Mouse (Mus musculus) hindbrain, postnatal 0 days (tissue): ENCODE data around the gene Hsf2bp. TPM values are rescaled to one million over a fixed set of nuclear protein-coding genes. Genes with fewer than 3 reads are reported as not detected.
A peak's percentile ranks its signal among the peaks of the same experiment; 100 is the strongest.

Source experiments
- ATAC-seq: fragments of 200-750 bp; cut with Nextera tagmentation; 2 replicates; pipeline ENCODE4 v1.8.0; 2017; ENCODE audit warnings: mild to moderate bottlenecking, moderate TSS enrichment, moderate library complexity
- DNase-seq: peaks from one replicate; pipeline ENCODE4 v3.0.0-alpha.2; 2015; ENCODE audit warnings: low spot score
- H3K27ac ChIP-seq: fragments of 300-500 bp; sonication (generic); 2 replicates; pipeline ENCODE4 v1.5.1; 2014; ENCODE audit warnings: mild to moderate bottlenecking
- H3K27me3 ChIP-seq: fragments of 300-500 bp; sonication (generic); 2 replicates; pipeline ENCODE4 v1.6.1; 2014; ENCODE audit warnings: low read length, mixed read lengths; ENCODE audit not compliant: insufficient read depth
- H3K36me3 ChIP-seq: fragments of 300-500 bp; sonication (generic); 2 replicates; pipeline ENCODE4 v1.6.1; 2014; ENCODE audit warnings: low read length, mixed read lengths; ENCODE audit not compliant: insufficient read depth
- H3K4me1 ChIP-seq: fragments of 300-500 bp; sonication (generic); 2 replicates; pipeline ENCODE4 v1.6.1; 2014; ENCODE audit warnings: antibody characterized with exemption, low read length, mixed read lengths; ENCODE audit not compliant: insufficient read depth
- H3K4me2 ChIP-seq: fragments of 300-500 bp; sonication (generic); 2 replicates; pipeline ENCODE4 v1.6.1; 2014; ENCODE audit warnings: low read depth, mild to moderate bottlenecking, low read length, moderate library complexity, mixed read lengths
- H3K4me3 ChIP-seq: fragments of 300-500 bp; sonication (generic); 2 replicates; pipeline ENCODE4 v1.5.1; 2014; ENCODE audit warnings: low read length
- H3K9ac ChIP-seq: fragments of 300-500 bp; sonication (generic); replicated peaks from 2 replicates; pipeline ENCODE4 v1.6.1; 2014; ENCODE audit warnings: mild to moderate bottlenecking, low read length, moderate library complexity, mixed read lengths
- H3K9me3 ChIP-seq: fragments of 300-500 bp; sonication (generic); 2 replicates; pipeline ENCODE4 v1.6.1; 2016; ENCODE audit warnings: low read length, mixed read lengths
- CTCF ChIP-seq: IDR thresholded peaks from 2 replicates; pipeline ENCODE4 v1.5.1; 2016; ENCODE audit warnings: antibody characterized with exemption, control low read depth, low read depth
- WGBS: fragments of 180-500 bp; shearing (Covaris S2); extraction: QIAGEN DNeasy Blood & Tissue Kit; methylation state at CpG from one replicate; pipeline ENCODE4 v1.1.7; 2014; 5-methylcytosine and 5-hydroxymethylcytosine counted together
- polyA plus RNA-seq: library from polyadenylated mRNA; unstranded; fragments of >200 nt; fragmentation: Nextera tagmentation; extraction: Ambion mirVana; gene quantifications from 2 replicates; pipeline ENCODE4 v1.2.1, GENCODE M21; 2015
- total RNA-seq: library from RNA; depleted of rRNA; stranded (reverse); fragments of >200 nt; gene quantifications from 2 replicates; pipeline ENCODE4 v1.2.3, GENCODE M21; 2014; rRNA removed

The Hsf2bp gene
- total RNA-seq: 0.84 TPM in 1 of 2 replicates, not detected in the other
- polyA plus RNA-seq: 0.55 and 0.58 TPM in 2 replicates

DNA sequence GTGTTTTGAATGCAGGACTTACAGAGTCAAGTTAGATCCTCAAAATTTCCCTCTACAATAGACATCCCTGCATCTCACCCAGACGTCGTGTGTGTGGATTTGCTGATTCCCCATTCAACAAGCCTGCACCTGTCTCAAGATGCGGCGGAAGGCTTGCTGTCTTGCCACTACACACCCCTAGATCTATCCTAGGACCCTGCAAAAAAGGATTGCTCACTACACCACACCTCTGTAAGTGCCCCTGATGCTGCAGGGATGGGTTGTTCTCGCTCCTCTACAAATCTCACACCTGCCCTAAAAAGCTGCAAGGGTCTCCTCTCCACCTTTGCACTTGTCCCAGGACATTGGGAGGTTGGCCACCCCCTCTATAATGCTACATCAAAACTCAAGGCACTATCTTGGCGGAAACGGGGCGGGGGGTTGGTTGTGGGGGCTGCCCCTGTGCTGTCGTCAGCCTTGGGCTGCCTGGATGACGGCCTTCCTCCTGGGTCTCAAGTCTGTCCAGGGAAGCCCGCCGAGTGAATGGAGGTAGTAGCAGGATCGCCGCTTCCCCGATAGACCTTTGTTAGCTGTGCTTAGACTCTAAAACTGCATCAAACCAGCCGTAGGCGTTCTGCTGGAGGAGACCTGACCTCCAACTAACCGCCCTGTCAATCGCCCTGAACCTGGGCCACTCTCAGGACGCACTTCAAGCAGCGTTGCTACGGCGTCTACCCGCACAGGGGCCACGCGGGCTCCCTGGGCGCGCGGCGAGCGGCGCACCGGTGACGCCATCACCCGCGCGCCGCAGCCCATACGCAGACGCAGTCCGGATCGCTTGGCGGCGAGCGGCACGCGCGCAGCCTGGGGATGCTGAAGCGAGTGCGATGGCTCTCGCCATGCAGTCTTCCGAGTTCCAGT is at the start of gene Hsf2bp, which contains the start of gene Rrp1b:
Gene Hsf2bp, minus strand, starts transcription at position 741 of the 900 bp plus-strand sequence.
Gene Rrp1b, plus strand, starts transcription at position 492 of the 900 bp plus-strand sequence.
- Histone ChIP-seq H3K27me3 (no peaks in the 10 kb centered on the region), H3K27ac (peak within 1 kb of the TSS; percentile 87), H3K4me3 (peak within 1 kb of the TSS; percentile 93), H3K9ac (peak within 1 kb of the TSS; percentile 75), H3K4me2 (peak within 1 kb of the TSS; percentile 85), H3K4me1 (peaks cover 6% of the 10 kb centered on the region), H3K9me3 (no peaks in the 10 kb centered on the region), H3K36me3 (no peaks in the 10 kb centered on the region)
- DNase-seq: peak; percentile 95
- TF ChIP-seq CTCF: no peak
- peak; percentile 95 for ATAC-seq
- WGBS: 5% methylated on average over 51 of the region's 52 CpGs

DNA sequence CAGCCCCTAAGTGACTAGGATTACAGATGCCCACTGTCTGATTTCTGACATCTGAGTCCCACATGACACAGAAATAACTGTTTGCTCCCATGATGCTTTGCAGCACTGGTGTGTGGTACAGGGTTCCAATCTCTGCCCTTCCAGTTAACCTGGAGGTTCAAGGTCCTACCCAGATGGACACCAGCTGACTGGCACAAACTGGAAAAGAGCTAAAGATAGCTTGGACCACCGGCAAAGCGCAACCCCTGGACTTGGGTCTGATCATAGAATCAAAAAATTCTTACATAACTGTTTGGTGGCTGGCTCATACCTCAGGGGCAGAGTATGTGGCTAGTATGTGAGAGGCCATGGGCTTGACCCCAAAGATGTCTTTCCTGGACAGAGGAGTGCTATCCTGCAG is 47.2 kb upstream of the Hsf2bp start:
- no peaks in the 10 kb centered on the region for H3K36me3 ChIP-seq
- H3K4me2 ChIP-seq: no peak overlapping the region
- no peaks in the 10 kb centered on the region for H3K27me3 ChIP-seq
- ATAC-seq (no peak), DNase-seq (no peak)
- H3K4me1 ChIP-seq: no peaks in the 10 kb centered on the region
- 97% methylated on average over 2 of the region's 2 CpGs for WGBS
- H3K4me3 ChIP-seq: no peak overlapping the region
- no peaks in the 10 kb centered on the region for H3K9me3 ChIP-seq
- no peak overlapping the region for H3K27ac ChIP-seq
- TF ChIP-seq CTCF: no peak
- H3K9ac ChIP-seq: no peak overlapping the region

DNA sequence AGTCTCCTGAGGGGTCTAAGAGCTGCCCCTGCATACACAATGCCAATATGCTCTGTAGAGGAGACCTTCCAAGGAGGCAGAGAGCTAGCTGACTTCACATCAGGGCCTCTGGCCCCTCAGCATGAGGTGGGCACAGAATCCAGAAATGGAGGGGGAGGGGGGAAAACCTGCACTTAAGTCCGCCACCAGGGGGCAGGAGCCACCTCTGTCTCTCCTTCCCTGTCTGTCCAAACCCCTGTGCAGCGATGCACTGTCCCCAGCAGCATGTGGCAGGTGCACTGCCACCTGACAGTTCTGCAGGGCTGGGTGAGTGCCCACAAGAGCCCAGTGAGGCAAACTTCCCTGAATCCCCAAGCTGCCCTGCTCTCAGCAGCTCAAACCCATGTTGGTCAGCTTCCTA is 39.0 kb upstream of the Hsf2bp start:
- no peaks in the 10 kb centered on the region for H3K9me3 ChIP-seq
- no peak overlapping the region for H3K27ac ChIP-seq
- ATAC-seq (peak; percentile 65), DNase-seq (peak; percentile 79)
- no peak overlapping the region for H3K9ac ChIP-seq
- 0% methylated on average over 1 of the region's 2 CpGs for WGBS
- H3K4me2 ChIP-seq: no peak overlapping the region
- H3K36me3 ChIP-seq: no peaks in the 10 kb centered on the region
- peak; percentile 90 for TF ChIP-seq CTCF
- no peak overlapping the region for H3K4me3 ChIP-seq
- no peaks in the 10 kb centered on the region for H3K27me3 ChIP-seq
- H3K4me1 ChIP-seq: no peaks in the 10 kb centered on the region

- H3K4me1 ChIP-seq: no peaks in the 10 kb centered on the region
- no peak for TF ChIP-seq CTCF
- 60% methylated on average over 4 of the region's 4 CpGs for WGBS
- no peaks in the 10 kb centered on the region for H3K27me3 ChIP-seq
- H3K9ac ChIP-seq: no peak overlapping the region
- H3K27ac ChIP-seq: no peak overlapping the region
- H3K4me3 ChIP-seq: no peak overlapping the region
- no peaks in the 10 kb centered on the region for H3K9me3 ChIP-seq
- no peak for DNase-seq
- H3K4me2 ChIP-seq: no peak overlapping the region
- H3K36me3 ChIP-seq: no peaks in the 10 kb centered on the region
- no peak for ATAC-seq
Measured at GRCm38 (mm10) chr17:32074658-32075057, 38.5 kb upstream of the Hsf2bp start.

- no peak overlapping the region for H3K4me3 ChIP-seq
- no peak overlapping the region for H3K9ac ChIP-seq
- WGBS: 0% methylated on average over 2 of the region's 2 CpGs
- ATAC-seq (peak; percentile 51; the same call in 1 of the 2 replicates), DNase-seq (peak; percentile 72)
- no peaks in the 10 kb centered on the region for H3K9me3 ChIP-seq
- no peaks in the 10 kb centered on the region for H3K4me1 ChIP-seq
- H3K27me3 ChIP-seq: no peaks in the 10 kb centered on the region
- H3K36me3 ChIP-seq: no peaks in the 10 kb centered on the region
- peak; percentile 97 for TF ChIP-seq CTCF
- no peak overlapping the region for H3K4me2 ChIP-seq
- H3K27ac ChIP-seq: no peak overlapping the region
Measured at GRCm38 (mm10) chr17:32073359-32073758, 37.2 kb upstream of the Hsf2bp start.

DNA sequence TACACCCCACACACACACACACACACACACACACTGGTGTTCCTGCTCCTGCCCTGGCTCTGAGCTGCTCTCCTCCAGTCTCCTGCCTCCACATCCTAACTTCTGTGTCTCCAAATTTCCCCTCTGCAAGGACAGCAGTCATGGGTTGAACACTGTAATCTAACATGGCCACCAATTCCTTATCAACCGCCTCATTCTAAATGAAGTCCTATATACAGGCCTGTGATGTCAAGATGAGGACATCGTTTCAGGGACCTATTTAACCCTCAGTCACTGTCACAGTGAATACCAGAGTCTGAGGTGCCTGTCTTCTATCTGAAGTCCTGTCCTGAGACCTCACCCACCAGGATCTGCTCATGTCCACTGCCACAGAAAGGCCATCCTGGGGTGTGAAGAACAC is 32.7 kb upstream of the Hsf2bp start:
- Histone ChIP-seq H3K36me3 (no peaks in the 10 kb centered on the region), H3K9ac (no peak overlapping the region), H3K4me1 (no peaks in the 10 kb centered on the region), H3K4me3 (no peak overlapping the region), H3K9me3 (no peaks in the 10 kb centered on the region), H3K27ac (no peak overlapping the region), H3K4me2 (no peak overlapping the region), H3K27me3 (no peaks in the 10 kb centered on the region)
- DNase-seq (no peak), ATAC-seq (no peak)
- WGBS: 89% methylated on average over 2 of the region's 2 CpGs
- no peak for TF ChIP-seq CTCF

- no peak overlapping the region for H3K4me2 ChIP-seq
- ATAC-seq: no peak
- DNase-seq: no peak
- WGBS: 90% methylated on average over 11 of the region's 11 CpGs
- no peak for TF ChIP-seq CTCF
- H3K9me3 ChIP-seq: no peaks in the 10 kb centered on the region
- no peaks in the 10 kb centered on the region for H3K27me3 ChIP-seq
- H3K4me1 ChIP-seq: no peaks in the 10 kb centered on the region
- no peak overlapping the region for H3K27ac ChIP-seq
- H3K4me3 ChIP-seq: no peak overlapping the region
- no peaks in the 10 kb centered on the region for H3K36me3 ChIP-seq
- no peak overlapping the region for H3K9ac ChIP-seq
Measured at GRCm38 (mm10) chr17:32068381-32068780, 32.2 kb upstream of the Hsf2bp start.
